Mouse (Mus musculus) right cerebral cortex, postnatal 4 days (tissue): Measurements from ENCODE around the gene Olfr1274-ps.
"Not testable (repeated sequence)": the region's sequence is repeated elsewhere in the genome, so short reads cannot be mapped to it uniquely, and the experiment has no call there.

Source experiments
- DNase-seq: peaks from one replicate; pipeline ENCODE4 v3.0.0-alpha.2; 2022

Gene Olfr1274-ps

GRCm38 (mm10) chr2:90398633-90399107, at the start of gene Olfr1274-ps:
TSS of gene Olfr1274-ps (plus strand) at chr2:90398683.
- not testable (repeated sequence) for DNase-seq

GRCm38 (mm10) chr2:90351047-90351446, 47.4 kb upstream of the Olfr1274-ps start:
- not testable (repeated sequence) for DNase-seq

GRCm38 (mm10) chr2:90351540-90351939, 46.9 kb upstream of the Olfr1274-ps start:
- DNase-seq = not testable (repeated sequence)

GRCm38 (mm10) chr2:90359229-90359628, 39.3 kb upstream of the Olfr1274-ps start:
- DNase-seq = not testable (repeated sequence)

GRCm38 (mm10) chr2:90360199-90360598, 38.3 kb upstream of the Olfr1274-ps start:
- not testable (repeated sequence) for DNase-seq

GRCm38 (mm10) chr2:90414110-90414821, 15.8 kb downstream of the Olfr1274-ps start:
- DNase-seq = not testable (repeated sequence)

- not testable (repeated sequence) for DNase-seq
Measured at GRCm38 (mm10) chr2:90422282-90422681, 23.8 kb downstream of the Olfr1274-ps start.

- not testable (repeated sequence) for DNase-seq
Measured at GRCm38 (mm10) chr2:90424937-90425336, 26.5 kb downstream of the Olfr1274-ps start.

GRCm38 (mm10) chr2:90428988-90429717, 30.7 kb downstream of the Olfr1274-ps start:
- DNase-seq = not testable (repeated sequence)

- DNase-seq = not testable (repeated sequence)
Measured at GRCm38 (mm10) chr2:90429782-90430181, 31.3 kb downstream of the Olfr1274-ps start.

GRCm38 (mm10) chr2:90437453-90437852, 39.0 kb downstream of the Olfr1274-ps start:
- DNase-seq = not testable (repeated sequence)

- DNase-seq = not testable (repeated sequence)
Measured at GRCm38 (mm10) chr2:90440169-90440568, 41.7 kb downstream of the Olfr1274-ps start.

GRCm38 (mm10) chr2:90441811-90442210, 43.3 kb downstream of the Olfr1274-ps start:
- DNase-seq = peak; percentile 14

- DNase-seq = no peak
Measured at GRCm38 (mm10) chr2:90443811-90444210, 45.3 kb downstream of the Olfr1274-ps start.

- DNase-seq = no peak
Measured at GRCm38 (mm10) chr2:90448967-90449740, 50.7 kb downstream of the Olfr1274-ps start.

- no peak for DNase-seq
Measured at GRCm38 (mm10) chr2:90452380-90452779, 53.9 kb downstream of the Olfr1274-ps start.
